Mouse (Mus musculus) kidney, embryonic 16.5 days (tissue): Measurements from ENCODE around the gene Esr1. TPM values are rescaled to one million over a fixed set of nuclear protein-coding genes. Genes with fewer than 3 reads are reported as not detected.

Experiments
- polyA plus RNA-seq: library from polyadenylated mRNA; unstranded; fragments of >200 nt; fragmentation: Nextera tagmentation; extraction: Ambion mirVana; gene quantifications from 2 replicates; pipeline ENCODE4 v1.2.1, GENCODE M21; 2015

The Esr1 gene
- polyA plus RNA-seq, 1 experiment from 2014 or later: 2.5 TPM

Other genes starting within 250 kb of the Esr1 start
- gene Zbtb2, start 223.5 kb upstream of the Esr1 start, polyA plus RNA-seq: 17.9 and 19.0 TPM in 2 replicates
- 65.2 and 71.0 TPM in 2 replicates for gene Rmnd1, start 179.2 kb upstream of the Esr1 start, polyA plus RNA-seq
- gene Armt1, start 179.1 kb upstream of the Esr1 start, polyA plus RNA-seq: 23.8 and 29.0 TPM in 2 replicates
- gene Ccdc170, start 129.1 kb upstream of the Esr1 start, polyA plus RNA-seq: 2.2 and 3.9 TPM in 2 replicates